Mouse (Mus musculus) mouse embryonic stem cell (cell line): ENCODE measurements around the gene Ggt1.
"Not testable (repeated sequence)": the region's sequence is repeated elsewhere in the genome, so short reads cannot be mapped to it uniquely, and the experiment has no call there.

Source experiments
- in situ Hi-C, 2 experiments: fragments of 300-500 bp; cut with MboI; formaldehyde crosslinking; loops; 1 replicate in 1 of 2; 3 replicates in 1 of 2; pipeline ENCODE4 v1.14.3; 2019 to 2020; ENCODE audit warnings: low sequenced_read_pairs in 2 of 2, low pct_unique_long_range_greater_than_20kb in 1 of 2, mixed read lengths in 1 of 2; ENCODE audit not compliant: unreplicated experiment in 1 of 2

Gene Ggt1

DNA sequence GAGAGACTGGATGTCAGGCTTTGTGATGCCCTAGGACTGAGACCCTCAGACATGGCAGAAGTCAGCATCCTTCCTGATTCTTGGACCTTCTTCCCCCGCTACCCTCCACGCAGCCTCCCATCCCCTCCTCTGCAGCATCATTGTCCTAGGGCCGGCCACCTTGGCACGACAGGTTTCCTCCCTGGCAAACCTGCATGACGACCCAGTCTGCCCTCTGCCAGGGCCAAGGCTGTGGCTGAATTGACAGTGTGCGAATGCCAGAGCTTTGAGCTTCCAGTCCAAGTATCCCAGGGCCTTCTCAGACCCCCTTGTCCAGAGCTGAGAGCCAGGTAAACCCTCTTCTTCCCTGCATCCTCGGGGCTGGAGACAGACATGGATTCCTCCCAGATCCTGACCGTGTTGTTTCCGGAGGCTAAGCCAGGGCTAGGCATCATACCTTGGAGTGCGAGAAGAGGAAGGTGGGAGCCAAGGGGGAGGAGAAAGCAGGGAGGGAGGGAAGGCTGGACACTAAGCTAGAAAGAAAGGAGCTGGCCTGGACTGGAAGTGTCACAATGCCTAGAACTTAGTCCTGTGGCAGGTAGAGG lies at the start of gene Ggt1:
TSS of gene Ggt1 (plus strand) at position 534 of the 584 bp plus-strand sequence.
- in situ Hi-C loops = no loop called here

- in situ Hi-C loops = no loop called here
Measured at GRCm38 (mm10) chr10:75511897-75512296, 49.5 kb upstream of the Ggt1 start.

DNA sequence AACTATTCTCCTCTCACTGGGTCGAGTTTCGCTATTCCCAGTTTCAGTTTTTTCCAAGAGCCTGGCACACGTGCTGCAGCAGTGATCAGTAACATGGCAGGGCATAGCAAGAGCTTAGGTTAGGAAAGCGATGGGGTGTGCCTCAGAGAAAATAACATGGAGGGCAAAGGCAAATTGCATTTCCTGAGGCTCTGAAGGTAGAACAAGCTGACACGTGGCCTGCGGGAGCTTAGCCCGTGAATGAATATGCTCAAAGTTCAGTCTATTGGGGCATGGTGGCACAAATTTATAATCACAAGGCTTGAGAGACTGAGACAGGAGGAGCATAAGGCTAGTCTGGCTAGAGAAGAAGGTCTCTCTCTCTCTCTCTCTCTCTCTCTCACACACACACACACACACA lies 48.6 kb upstream of the Ggt1 start:
- in situ Hi-C loops = no loop called here

GRCm38 (mm10) chr10:75513306-75514067 lies 47.9 kb upstream of the Ggt1 start:
- in situ Hi-C loops = no loop called here

DNA sequence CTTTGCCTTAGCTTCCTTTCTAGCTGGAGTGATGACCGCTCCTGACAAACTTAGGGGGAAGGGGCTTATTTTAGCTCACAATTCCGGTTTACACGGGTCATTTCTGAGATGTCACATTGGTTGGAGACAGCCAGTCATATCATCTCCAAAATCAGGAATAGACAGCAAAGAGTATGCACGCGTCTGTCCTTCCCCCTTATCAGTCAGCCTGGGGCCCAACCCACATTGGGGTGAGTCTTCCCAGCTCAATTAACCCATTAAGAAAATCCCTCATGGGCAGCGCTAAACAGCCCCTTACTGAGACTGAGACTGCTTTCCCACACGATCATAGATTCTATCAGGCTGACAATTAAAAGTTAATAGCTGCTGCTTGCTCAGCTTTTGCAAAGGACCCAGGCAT lies 47.0 kb upstream of the Ggt1 start:
- in situ Hi-C loops = no loop called here

DNA sequence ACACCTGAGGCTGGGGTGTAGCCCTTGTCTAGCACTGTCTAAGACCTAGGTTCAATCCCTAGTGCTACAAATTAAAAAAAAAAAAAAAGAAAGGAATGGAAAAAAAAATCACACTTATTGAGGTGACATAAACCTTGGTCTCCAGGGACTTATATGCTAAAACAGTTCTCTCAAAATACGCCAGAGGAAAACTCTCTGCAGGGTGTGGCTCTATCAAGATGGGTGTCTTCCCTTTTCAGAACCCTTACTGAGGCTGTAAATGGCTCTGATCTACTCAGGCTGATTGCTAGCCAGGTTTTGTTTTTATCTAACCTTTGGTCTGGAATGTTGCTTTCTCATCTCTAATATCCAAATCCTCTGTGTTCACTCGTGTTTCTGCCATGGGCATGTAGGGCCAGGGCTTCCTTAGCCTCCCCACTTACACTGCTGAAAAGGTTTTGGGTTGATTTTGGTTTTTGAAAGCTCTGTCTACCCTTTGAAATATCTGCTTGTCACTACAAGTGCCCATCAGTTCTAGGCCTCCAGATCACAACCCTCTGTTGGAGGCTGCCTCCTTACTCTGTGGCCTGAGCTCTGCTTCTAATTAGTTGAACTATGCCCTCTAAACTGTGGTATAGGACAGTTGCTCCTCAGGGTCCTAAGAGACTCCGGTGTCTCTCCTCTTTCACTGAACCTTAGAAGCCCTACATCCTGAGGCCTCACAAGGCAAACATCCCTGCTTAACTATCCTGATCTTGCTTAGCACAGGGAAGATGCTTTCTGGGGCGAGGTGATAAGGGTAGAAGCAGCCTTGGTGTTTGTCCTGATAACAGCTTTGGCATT lies 46.0 kb upstream of the Ggt1 start:
- in situ Hi-C loops = no loop called here

DNA sequence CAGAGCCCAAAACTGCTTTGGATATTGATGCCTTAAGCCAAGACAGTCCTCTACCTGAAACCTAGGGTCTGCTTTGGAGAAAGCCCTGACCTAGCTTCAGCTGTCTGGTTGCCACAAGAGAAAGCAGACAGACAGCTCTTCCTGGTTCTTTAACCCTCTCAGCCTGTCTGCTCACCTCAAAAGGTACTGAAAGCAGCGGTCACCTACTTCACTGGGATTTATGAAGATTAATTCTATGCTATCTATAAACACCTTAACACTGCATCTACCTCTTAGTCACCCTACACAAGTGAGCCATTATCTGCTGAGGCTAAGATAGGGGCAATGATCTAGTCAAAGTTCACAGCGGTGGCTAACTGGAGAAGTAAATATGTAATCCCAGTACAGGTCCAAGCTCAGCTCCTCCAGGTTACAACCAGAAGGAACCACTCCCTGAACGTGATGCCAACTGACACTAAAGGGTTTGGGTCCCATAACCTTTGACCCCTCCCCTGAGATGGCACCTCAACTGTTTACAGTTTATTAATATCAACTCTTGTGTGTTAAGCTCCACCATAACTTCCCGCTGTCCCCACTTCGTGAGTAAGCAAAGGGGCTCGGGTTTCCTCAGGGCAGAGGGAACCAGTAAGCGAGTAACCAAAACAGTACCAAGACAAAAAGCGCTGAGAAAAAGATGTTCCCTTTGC lies 45.2 kb upstream of the Ggt1 start:
- in situ Hi-C loops = no loop called here

DNA sequence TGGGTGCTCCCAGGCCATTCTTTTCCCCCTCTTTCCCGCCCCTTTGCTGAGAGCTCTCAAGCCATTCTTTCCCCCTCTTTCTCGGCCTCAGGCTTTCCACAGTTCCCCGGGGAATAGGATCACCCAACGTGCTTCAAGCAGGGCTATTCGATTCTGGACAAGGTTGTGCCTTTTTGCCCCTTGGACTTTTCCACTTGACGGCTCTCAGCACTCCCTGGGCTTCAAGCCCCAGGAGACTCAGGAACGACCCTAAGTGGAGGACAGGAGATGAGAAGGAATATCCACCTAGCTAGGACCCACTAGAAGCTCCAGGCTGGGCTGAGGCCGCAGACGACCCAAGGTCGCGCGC lies 44.7 kb upstream of the Ggt1 start:
- in situ Hi-C loops = no loop called here

GRCm38 (mm10) chr10:75517073-75517757 lies 44.2 kb upstream of the Ggt1 start, which contains the start of gene Snrpd3:
Snrpd3 (plus strand) TSS chr10:75517551.
- in situ Hi-C loops = no loop called here

- in situ Hi-C loops = no loop called here
Measured at GRCm38 (mm10) chr10:75517758-75518143, 43.7 kb upstream of the Ggt1 start, which contains the start of gene Gucd1. Gucd1 (minus strand) TSS chr10:75517972.

DNA sequence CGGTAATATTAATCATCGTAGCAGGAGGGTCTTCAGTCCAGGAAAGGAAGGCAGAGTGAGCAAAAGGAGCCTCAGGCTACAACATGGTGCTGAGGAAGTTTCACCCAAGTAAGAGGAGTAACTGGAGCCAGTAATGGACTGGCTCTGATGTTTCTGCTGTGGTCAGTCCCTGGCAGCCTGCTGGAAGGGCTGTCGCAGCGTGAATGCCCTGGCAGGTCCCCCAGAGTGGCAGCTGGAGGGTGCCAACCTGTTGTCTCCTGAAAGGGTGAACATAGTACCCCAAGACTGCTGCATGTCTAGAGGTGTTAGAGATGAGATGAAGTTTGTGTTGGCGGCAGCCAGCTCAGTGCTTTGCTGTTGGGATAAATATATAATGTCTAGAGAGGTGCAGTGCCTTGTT lies 40.8 kb upstream of the Ggt1 start:
- in situ Hi-C loops = no loop called here

DNA sequence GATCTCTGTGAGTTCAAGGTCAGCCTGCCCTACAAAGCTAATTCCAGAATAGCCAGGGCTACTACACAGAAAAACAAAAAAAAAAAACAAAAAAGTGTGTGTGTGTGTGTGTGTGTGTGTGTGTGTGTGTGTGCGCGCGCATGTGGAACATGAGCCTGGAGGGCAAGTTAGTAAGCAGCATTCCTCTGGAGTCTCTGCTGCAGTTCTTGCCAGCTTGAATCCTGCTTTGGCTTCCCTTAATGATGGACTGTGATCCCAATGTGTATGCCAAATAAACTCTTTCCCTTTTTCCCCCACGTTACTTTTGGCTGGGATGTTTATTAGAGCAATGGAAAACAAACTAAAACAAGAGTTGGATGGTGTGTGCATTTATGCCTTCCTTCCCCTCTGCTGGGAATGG lies 39.8 kb upstream of the Ggt1 start:
- in situ Hi-C loops = no loop called here

DNA sequence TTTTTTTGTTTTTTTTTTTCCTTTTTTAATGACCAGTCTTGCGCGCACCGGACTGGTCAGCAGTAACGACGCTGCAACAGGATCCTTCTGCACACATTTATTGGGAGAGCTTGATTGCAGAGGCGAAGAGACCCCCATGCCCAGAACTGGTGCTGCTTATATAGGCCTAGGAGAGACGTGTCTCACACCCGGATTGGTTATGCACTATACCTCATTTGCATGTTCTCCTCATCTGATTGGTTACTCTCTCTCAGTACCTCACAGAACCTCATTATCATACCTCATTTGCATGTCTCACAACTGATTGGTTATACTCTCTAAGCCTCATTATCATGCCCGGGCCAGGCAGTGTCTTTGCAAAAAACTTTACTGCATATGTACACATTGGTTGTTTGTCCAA lies 36.0 kb upstream of the Ggt1 start:
- in situ Hi-C loops = not testable (repeated sequence)

GRCm38 (mm10) chr10:75530322-75530721 lies 31.1 kb upstream of the Ggt1 start:
- in situ Hi-C loops = no loop called here

- in situ Hi-C loops = no loop called here
Measured at GRCm38 (mm10) chr10:75531532-75532090, 29.8 kb upstream of the Ggt1 start.

DNA sequence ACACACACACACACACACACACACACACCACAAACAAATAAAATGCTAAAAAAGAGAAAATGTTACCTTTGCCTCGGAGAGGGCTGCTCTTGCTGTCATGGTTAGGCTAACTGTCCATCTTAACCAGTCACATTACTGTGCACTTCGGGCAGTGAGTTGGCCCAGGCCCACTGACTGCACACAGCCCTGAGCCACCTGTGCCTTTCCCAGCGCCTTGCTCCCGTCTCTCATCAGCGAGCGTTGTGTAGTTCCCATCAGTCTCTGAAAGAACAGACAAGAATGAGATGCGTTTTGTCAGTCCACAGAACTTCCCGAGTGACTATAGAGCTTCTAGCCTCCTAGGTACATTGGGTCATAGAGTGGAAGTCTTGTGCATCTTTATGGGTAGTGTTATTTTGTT lies 27.2 kb upstream of the Ggt1 start:
- in situ Hi-C loops = no loop called here

DNA sequence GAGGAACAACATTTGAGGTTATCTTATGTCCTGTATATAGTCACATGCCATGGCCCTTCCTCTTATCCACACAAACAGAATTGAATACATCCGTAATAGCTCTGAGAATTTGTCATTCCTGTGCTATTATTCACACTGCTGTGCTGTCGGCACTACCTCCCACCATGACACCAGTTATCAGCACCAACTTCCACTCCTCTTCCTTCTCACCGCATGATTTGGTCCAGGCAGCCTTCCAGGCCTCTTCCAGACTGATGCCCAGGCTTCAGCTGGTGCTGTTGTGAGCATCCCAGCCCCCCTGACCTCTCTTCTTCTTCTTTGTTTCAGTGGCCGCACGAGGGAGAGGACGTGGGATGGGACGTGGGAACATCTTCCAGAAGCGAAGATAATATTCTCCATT lies 26.5 kb upstream of the Ggt1 start:
- in situ Hi-C loops = no loop called here

GRCm38 (mm10) chr10:75535423-75535822 lies 26.0 kb upstream of the Ggt1 start:
- in situ Hi-C loops = no loop called here
